Mouse (Mus musculus) R1 (cell line): ENCODE data around the gene Tyw1.

Experiments
- DNase-seq: peaks from one replicate; pipeline ENCODE4 v3.0.0-alpha.2; 2018; ENCODE audit warnings: low read depth, low spot score

Tyw1 gene

GRCm38 (mm10) chr5:130255017-130255720 is at the start of gene Tyw1, which contains the start of gene Sbds:
Tyw1 (plus strand) TSS chr5:130255619.
Sbds (minus strand) TSS chr5:130255530.
- peak; percentile 99 for DNase-seq

GRCm38 (mm10) chr5:130207299-130207698 is 48.1 kb upstream of the Tyw1 start:
- DNase-seq, result no peak

- no peak for DNase-seq
Measured at GRCm38 (mm10) chr5:130212956-130213355, 42.5 kb upstream of the Tyw1 start.

GRCm38 (mm10) chr5:130216781-130217180 is 38.6 kb upstream of the Tyw1 start, which contains the start of gene Tmem248:
Tmem248 (plus strand) TSS chr5:130217081.
- DNase-seq, result no peak

GRCm38 (mm10) chr5:130217406-130217805 is 38.0 kb upstream of the Tyw1 start:
- DNase-seq, result no peak

GRCm38 (mm10) chr5:130218336-130218735 is 37.1 kb upstream of the Tyw1 start:
- peak; percentile 83 for DNase-seq

GRCm38 (mm10) chr5:130221316-130221715 is 34.1 kb upstream of the Tyw1 start:
- DNase-seq, result no peak

GRCm38 (mm10) chr5:130221760-130222145 is 33.7 kb upstream of the Tyw1 start:
- no peak for DNase-seq

GRCm38 (mm10) chr5:130222146-130223004 is 33.0 kb upstream of the Tyw1 start:
- DNase-seq, result peak; percentile 85

- DNase-seq, result peak; percentile 55
Measured at GRCm38 (mm10) chr5:130226790-130227189, 28.6 kb upstream of the Tyw1 start.

GRCm38 (mm10) chr5:130228120-130228519 is 27.3 kb upstream of the Tyw1 start:
- no peak for DNase-seq

GRCm38 (mm10) chr5:130236302-130236701 is 19.1 kb upstream of the Tyw1 start:
- no peak for DNase-seq

GRCm38 (mm10) chr5:130239236-130239635 is 16.2 kb upstream of the Tyw1 start:
- DNase-seq, result no peak

GRCm38 (mm10) chr5:130239856-130240255 is 15.6 kb upstream of the Tyw1 start:
- no peak for DNase-seq

- DNase-seq, result no peak
Measured at GRCm38 (mm10) chr5:130241426-130241825, 14.0 kb upstream of the Tyw1 start.

- DNase-seq, result no peak
Measured at GRCm38 (mm10) chr5:130247823-130248222, 7.6 kb upstream of the Tyw1 start.

GRCm38 (mm10) chr5:130254164-130255016 is 1.0 kb upstream of the Tyw1 start:
- peak; percentile 88 for DNase-seq

- DNase-seq, result peak; percentile 33
Measured at GRCm38 (mm10) chr5:130255799-130256525, 543 bp downstream of the Tyw1 start.

- peak; percentile 100 for DNase-seq
Measured at GRCm38 (mm10) chr5:130256678-130257271, 1.4 kb downstream of the Tyw1 start.

- no peak for DNase-seq
Measured at GRCm38 (mm10) chr5:130257303-130257702, 1.9 kb downstream of the Tyw1 start.

- DNase-seq, result no peak
Measured at GRCm38 (mm10) chr5:130263454-130263853, 8.0 kb downstream of the Tyw1 start.
